Mouse (Mus musculus) heart, adult 2 months (tissue): ENCODE results near the gene Tagln2.

Experiments
- CTCF ChIP-seq: fragments of 200-600 bp; IDR thresholded peaks from 2 replicates; pipeline ENCODE4 v1.8.1; 2022; ENCODE audit warnings: antibody characterized with exemption, mild to moderate bottlenecking, moderate library complexity
- POLR2A ChIP-seq: fragments of 200-500 bp; IDR thresholded peaks from 2 replicates; pipeline ENCODE4 v1.6.1; 2011; ENCODE audit warnings: mild to moderate bottlenecking, low read depth, low read length, control low read depth; ENCODE audit not compliant: insufficient read depth

DNA sequence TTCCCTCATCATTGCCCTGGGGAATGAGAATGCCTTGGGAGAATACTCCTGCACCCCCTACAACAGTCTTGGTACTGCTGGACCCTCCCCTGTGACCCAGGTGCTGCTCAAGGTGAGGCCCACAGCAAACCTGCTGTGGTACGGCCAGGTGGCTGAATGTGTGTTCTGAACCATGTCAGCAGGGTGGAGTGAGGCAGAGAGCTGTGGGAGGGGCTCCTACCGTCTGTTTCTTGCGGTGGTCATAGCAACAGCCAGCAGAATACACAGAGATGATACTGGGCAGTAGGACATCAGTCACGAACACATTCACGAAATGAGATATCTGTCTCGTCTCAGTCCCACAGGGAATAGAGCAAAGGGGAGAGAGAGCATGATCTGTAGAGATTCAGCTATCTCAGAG lies 6.3 kb upstream of the Tagln2 start:
- no peak for TF ChIP-seq POLR2A
- no peak for TF ChIP-seq CTCF
